Mouse (Mus musculus) telencephalon, adult 2 months (tissue): ENCODE results near the gene Fancc.
A peak's percentile ranks its signal among the peaks of the same experiment; 100 is the strongest.
"Not testable (repeated sequence)": the region's sequence is repeated elsewhere in the genome, so short reads cannot be mapped to it uniquely, and the experiment has no call there.

ENCODE experiments used
- DNase-seq: peaks from one replicate; pipeline ENCODE4 v3.0.0-alpha.2; 2011; ENCODE audit warnings: low read depth, low spot score

Gene Fancc

GRCm38 (mm10) chr13:63515542-63515941, 18.5 kb upstream of the Fancc start:
- no peak for DNase-seq

GRCm38 (mm10) chr13:63514931-63515360, 17.9 kb upstream of the Fancc start:
- no peak for DNase-seq

GRCm38 (mm10) chr13:63513374-63514098, 16.5 kb upstream of the Fancc start:
- no peak for DNase-seq

- no peak for DNase-seq
These were observed 15.3 kb upstream of the Fancc start for GRCm38 (mm10) chr13:63512411-63512810.

- no peak for DNase-seq
These were observed 10.7 kb upstream of the Fancc start for GRCm38 (mm10) chr13:63507821-63508220.

GRCm38 (mm10) chr13:63507001-63507556, 10.0 kb upstream of the Fancc start:
- no peak for DNase-seq

GRCm38 (mm10) chr13:63506364-63506763, 9.3 kb upstream of the Fancc start:
- no peak for DNase-seq

GRCm38 (mm10) chr13:63502391-63502790, 5.3 kb upstream of the Fancc start:
- DNase-seq = no peak

GRCm38 (mm10) chr13:63499489-63499888, 2.4 kb upstream of the Fancc start:
- no peak for DNase-seq

- DNase-seq = no peak
These were observed 9.4 kb downstream of the Fancc start for GRCm38 (mm10) chr13:63487707-63488042.

- no peak for DNase-seq
These were observed 10.0 kb downstream of the Fancc start for GRCm38 (mm10) chr13:63486791-63487706.

GRCm38 (mm10) chr13:63475356-63475755, 21.7 kb downstream of the Fancc start:
- DNase-seq = no peak

- no peak for DNase-seq
These were observed 44.2 kb downstream of the Fancc start for GRCm38 (mm10) chr13:63452898-63453297.

GRCm38 (mm10) chr13:63451140-63451539, 45.9 kb downstream of the Fancc start:
- DNase-seq = no peak

GRCm38 (mm10) chr13:63445419-63445818, 51.7 kb downstream of the Fancc start:
- DNase-seq = no peak

GRCm38 (mm10) chr13:63432759-63433158, 64.3 kb downstream of the Fancc start:
- DNase-seq = no peak

- DNase-seq = no peak
These were observed 65.3 kb downstream of the Fancc start for GRCm38 (mm10) chr13:63431857-63432191.

- DNase-seq = peak; percentile 83
These were observed 65.8 kb downstream of the Fancc start for GRCm38 (mm10) chr13:63431030-63431856.

- DNase-seq = peak; percentile 4
These were observed 66.4 kb downstream of the Fancc start for GRCm38 (mm10) chr13:63430681-63431029.

GRCm38 (mm10) chr13:63430206-63430605, 66.9 kb downstream of the Fancc start:
- DNase-seq = no peak

GRCm38 (mm10) chr13:63428211-63428610, 68.9 kb downstream of the Fancc start:
- not testable (repeated sequence) for DNase-seq

- no peak for DNase-seq
These were observed 74.0 kb downstream of the Fancc start for GRCm38 (mm10) chr13:63423060-63423459.
